Mouse (Mus musculus) cerebellum, adult 2 months (tissue): Measurements from ENCODE around the gene Hoxd11. TPM values are rescaled to one million over a fixed set of nuclear protein-coding genes. Genes with fewer than 3 reads are reported as not detected.

Experiments used
- DNase-seq, 2 experiments: peaks; one replicate each; pipeline ENCODE4 v3.0.0; 2021
- H3K27ac ChIP-seq: fragments of 200-500 bp; 2 replicates; pipeline ENCODE4 v1.5.1; 2012; ENCODE audit warnings: low read length, control low read depth, inconsistent platforms; ENCODE audit not compliant: insufficient read depth
- H3K27me3 ChIP-seq: fragments of 200-500 bp; 2 replicates; pipeline ENCODE4 v1.6.1; 2012; ENCODE audit warnings: inconsistent platforms, mild to moderate bottlenecking, low read length, moderate library complexity; ENCODE audit not compliant: control insufficient read depth, insufficient read depth
- H3K4me1 ChIP-seq: fragments of 200-500 bp; 2 replicates; pipeline ENCODE4 v1.6.1; 2011; ENCODE audit warnings: low read length; ENCODE audit not compliant: control insufficient read depth, insufficient read depth
- H3K4me3 ChIP-seq: fragments of 200-500 bp; replicated peaks from 2 replicates; pipeline ENCODE3; 2011; ENCODE audit warnings: mild to moderate bottlenecking, low read depth, low read length, control low read depth; ENCODE audit not compliant: insufficient read depth
- CTCF ChIP-seq: fragments of 200-500 bp; IDR thresholded peaks from 2 replicates; pipeline ENCODE4 v1.5.1; 2011; ENCODE audit warnings: low read depth, mild to moderate bottlenecking, control low read depth, low read length, moderate library complexity, borderline replicate concordance; ENCODE audit not compliant: insufficient read depth
- POLR2A ChIP-seq: fragments of 200-500 bp; IDR thresholded peaks from 2 replicates; pipeline ENCODE4 v1.6.1; 2011; ENCODE audit warnings: low read length, control low read depth, borderline replicate concordance; ENCODE audit not compliant: insufficient read depth
- WGBS: fragments of 180-500 bp; shearing (Covaris S2); methylation state at CpG from one replicate; pipeline ENCODE4 v1.1.7; 2018; 5-methylcytosine and 5-hydroxymethylcytosine counted together
- polyA plus RNA-seq: library from polyadenylated mRNA; depleted of rRNA; stranded (reverse); fragments of >200 nt; gene quantifications from 2 replicates; pipeline ENCODE4 v1.2.3, GENCODE M21; 2012

Gene Hoxd11
- polyA plus RNA-seq, 1 experiment = not detected

DNA sequence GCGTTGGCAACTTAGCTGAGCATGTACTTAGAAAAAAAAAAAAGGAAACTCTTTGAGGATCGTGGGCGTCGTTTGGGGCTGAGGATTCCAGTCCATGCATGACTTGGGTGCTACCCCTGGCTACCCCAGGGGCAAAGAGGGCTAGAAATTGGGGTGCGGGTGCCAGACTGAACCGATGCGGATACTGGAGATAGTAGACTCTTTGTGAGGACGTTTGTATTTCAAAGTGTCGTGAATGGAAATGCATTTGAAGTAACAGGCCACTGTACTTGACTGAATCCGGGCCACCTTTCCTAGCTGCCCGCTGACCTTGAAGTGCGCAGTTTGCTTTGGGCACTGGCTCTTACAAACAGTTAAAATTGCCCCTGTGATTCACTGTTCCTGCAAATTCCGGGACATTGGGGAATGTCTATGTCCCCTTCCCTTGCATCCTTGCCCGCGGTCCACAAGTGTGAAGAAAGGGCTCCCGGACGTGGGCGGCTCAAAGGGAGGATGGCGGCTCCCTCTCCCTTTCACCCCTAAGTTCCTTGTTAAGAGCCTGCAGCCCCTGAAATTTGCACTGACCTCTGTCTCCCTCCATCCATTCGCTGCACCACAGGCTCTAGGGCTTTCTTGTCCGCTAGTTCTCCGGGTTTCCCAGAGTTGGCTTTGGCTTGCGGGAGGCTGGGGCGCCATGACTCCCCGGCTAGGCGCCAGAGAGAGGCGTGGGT, 7.8 kb downstream of the Hoxd11 start:
- no peak for DNase-seq
- WGBS = 4% methylated on average over 27 of the region's 27 CpGs
- no peak overlapping the region for H3K27ac ChIP-seq
- TF ChIP-seq POLR2A (no peak), CTCF (no peak)
- no peaks in the 10 kb centered on the region for H3K4me1 ChIP-seq
- peaks cover 24% of the 10 kb centered on the region; the same call in 1 of the 2 replicates for H3K27me3 ChIP-seq
- H3K4me3 ChIP-seq = no peak overlapping the region

DNA sequence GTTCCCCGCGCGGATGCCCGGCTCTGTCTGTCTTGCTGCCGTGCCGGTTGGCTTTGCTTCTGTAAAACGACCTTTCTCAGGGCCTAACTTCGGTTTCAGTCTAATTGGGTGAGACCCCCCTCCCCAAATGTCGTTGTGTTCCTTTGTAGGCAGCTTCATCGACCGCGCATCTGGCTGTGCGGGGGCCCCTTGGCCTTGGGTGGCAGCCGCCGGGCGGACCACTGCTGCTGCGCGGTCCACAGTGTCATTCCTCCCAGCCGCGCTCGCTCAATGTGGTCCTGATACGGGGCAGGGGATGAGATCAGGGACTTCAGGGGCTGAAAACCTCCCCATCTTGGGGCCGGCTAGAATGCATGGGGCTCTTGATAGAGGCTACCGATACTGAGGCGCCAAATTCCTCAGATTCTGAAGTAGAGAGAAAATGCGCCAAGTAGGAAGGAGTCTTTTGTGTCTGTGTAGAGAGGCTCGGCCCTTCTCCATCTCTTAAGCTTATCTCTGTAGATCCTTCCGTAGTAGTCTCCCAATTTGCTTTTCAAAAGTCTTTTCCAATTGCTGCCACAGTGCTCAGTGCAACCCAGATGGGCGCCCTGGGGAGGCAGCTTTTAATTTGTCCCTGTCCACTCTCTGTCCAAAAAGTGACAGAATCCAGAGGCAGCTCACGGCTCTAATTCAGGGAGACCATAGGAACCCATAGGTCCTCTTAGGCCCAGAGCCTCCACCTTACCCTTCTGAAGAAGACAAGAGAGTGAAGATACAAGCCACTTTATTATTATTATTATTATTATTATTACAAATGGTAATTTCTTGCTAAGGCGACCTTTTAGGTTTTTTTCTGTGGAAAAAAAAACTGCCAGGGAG, 8.6 kb downstream of the Hoxd11 start:
- H3K4me1 ChIP-seq = no peaks in the 10 kb centered on the region
- 2% methylated on average over 31 of the region's 31 CpGs for WGBS
- no peak for TF ChIP-seq POLR2A
- H3K27ac ChIP-seq = no peak overlapping the region
- peaks cover 25% of the 10 kb centered on the region; the same call in 1 of the 2 replicates for H3K27me3 ChIP-seq
- H3K4me3 ChIP-seq = no peak overlapping the region
- DNase-seq = no peak

DNA sequence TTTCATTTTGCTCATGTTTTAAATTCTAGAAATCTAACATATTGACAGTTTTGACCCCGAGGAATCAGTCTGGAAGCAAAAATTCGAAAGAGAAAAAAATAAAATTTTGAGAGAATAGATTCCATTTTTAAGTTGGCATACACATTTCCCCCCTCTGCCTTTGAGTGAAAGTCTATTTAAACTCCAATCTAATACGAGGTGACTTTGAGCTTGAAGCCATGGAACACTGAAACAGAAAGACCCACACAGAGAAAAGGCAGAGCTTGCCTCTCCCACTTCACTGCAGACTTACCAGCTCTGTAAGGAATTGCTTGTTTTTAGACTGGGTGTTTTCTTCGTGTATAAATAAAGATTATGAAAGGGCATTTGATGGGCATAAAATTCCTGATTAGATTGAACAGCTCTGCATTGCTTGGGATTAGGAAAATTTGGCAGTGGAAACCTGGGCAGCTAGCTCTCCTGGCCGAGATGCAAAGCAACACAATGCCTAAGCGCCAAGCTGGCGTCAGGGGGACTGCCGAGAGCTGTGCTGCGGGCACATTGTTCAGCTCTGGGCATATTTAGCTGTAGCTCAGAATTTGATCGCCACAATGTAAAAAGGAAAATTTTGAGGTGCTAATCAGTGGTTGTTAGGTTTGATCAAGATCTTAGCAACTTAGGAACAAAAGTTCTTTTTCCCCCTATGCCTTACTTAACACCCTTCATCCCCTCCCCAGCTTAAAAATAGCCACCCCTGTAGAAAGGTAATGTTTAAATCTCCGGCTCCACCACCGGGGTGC, 9.6 kb downstream of the Hoxd11 start:
- no peak for DNase-seq
- Histone ChIP-seq H3K27me3 (peaks cover 22% of the 10 kb centered on the region; the same call in 1 of the 2 replicates), H3K4me1 (no peaks in the 10 kb centered on the region), H3K27ac (no peak overlapping the region), H3K4me3 (no peak overlapping the region)
- TF ChIP-seq CTCF (no peak), POLR2A (no peak)
- WGBS = 5% methylated on average over 12 of the region's 12 CpGs

DNA sequence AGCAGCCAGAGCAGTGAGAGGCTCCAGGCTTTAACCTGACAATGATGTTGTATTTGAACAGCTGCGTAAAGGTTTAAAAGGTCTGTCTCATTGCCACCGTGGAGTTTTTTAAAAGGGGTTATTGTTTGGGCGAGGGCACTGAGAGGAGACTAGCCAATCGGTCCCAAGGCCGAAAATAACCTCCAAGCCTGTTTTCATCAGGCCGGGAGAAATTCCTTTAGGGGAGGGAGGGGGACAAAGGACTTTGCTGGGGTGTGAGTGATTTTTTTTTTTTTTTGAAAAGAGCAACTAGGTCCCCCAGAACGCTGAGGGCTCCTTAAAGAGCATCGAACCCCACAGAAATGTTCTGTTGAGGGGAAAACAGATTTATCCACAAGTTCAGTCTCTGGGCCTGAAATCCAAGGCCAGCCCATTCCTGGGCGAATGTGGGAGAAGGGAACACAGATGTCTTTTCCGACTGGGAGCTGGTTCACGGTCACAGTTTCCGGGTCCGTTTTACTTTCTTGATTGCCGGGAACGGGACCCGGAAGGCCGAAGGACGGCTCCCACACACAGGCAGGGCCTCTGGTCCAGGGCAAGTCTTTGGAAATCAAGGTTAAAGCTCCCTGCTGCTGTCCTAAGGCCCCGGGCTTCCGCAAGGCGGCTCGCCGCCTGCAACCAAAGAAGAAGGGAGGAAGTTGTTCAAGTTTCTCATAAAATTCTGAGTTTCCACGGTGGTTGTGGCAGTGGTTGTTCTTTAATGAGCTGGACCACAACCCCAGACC, 10.4 kb downstream of the Hoxd11 start:
- H3K4me3 ChIP-seq = no peak overlapping the region
- WGBS = 3% methylated on average over 24 of the region's 24 CpGs
- H3K27ac ChIP-seq = no peak overlapping the region
- DNase-seq = no peak
- TF ChIP-seq POLR2A = no peak
- H3K27me3 ChIP-seq = peaks cover 22% of the 10 kb centered on the region; the same call in 1 of the 2 replicates
- no peaks in the 10 kb centered on the region for H3K4me1 ChIP-seq

DNA sequence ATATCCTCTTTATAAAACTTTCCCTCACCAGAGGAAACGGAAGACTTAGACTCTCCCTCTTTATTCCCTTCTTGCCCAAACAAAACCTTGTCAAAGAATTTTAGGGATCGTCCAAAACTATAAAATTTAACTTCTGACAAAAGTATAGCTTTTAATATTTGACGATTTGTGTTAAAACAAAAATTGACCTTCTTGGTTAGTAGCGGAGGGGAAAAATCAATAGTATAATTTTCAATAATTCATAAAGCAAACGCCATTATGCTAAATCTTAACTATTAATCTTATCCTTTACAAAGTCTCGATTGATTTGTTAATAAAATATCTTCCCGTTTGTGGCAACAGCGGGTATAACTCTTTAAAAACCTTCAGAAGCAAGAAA, 11.0 kb downstream of the Hoxd11 start:
- 11% methylated on average over 8 of the region's 8 CpGs for WGBS
- no peak overlapping the region for H3K27ac ChIP-seq
- no peaks in the 10 kb centered on the region for H3K4me1 ChIP-seq
- DNase-seq = no peak
- TF ChIP-seq CTCF = no peak
- no peak for TF ChIP-seq POLR2A
- no peak overlapping the region for H3K4me3 ChIP-seq
- peaks cover 22% of the 10 kb centered on the region; the same call in 1 of the 2 replicates for H3K27me3 ChIP-seq

DNA sequence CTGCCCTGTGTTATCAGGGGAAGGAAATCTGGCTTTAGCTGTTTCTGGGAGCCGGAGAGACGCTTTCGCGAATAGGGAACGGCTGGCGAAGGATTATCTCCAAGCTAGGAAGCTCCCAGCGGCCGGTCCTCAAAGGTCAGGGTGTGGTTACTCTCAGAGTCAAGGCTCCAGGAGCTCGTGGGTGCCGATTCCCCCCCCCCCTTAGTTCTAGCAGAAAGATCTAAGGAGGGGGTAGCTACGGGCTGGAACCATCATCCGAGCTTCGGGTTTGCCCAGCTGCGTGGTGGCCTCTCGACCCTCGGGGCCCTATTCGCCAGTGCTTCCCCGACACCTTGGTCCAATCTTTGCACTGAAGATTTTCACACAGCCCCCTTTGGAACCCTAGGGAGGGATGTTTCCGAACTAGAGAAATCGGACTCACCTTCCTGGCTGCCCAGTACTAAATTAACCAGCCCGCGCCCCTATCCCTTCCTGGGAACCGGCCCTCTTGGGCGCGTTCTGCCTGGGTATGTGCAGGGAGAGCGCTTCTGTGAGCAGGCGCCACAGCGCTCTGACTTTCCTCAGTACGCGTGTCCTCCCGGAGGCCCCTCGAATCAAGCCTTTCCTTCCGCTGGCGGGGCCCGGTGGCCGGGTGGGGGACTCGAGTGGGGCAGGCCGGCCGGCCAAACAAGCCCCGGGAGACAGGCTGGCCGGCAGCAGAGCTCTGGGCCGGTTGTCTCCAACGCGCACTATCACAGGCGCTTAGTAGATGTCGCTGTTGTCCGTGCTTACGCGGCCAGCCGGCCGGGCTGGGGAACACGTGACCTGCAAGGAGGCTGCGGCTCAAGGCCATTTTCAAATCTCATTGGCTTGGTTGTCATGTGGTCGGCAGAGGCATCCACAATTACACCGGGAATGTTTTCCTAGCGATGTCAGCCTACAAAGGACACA, 11.9 kb downstream of the Hoxd11 start, which contains the start of gene Hoxd10:
TSS of gene Hoxd10 (plus strand) at position 903 of the 930 bp plus-strand sequence.
- DNase-seq = no peak
- TF ChIP-seq CTCF = no peak
- no peak for TF ChIP-seq POLR2A
- H3K4me1 ChIP-seq = no peaks in the 10 kb centered on the region
- H3K27ac ChIP-seq = no peak within 1 kb of the TSS
- H3K27me3 ChIP-seq = peaks cover 22% of the 10 kb centered on the region; the same call in 1 of the 2 replicates
- H3K4me3 ChIP-seq = no peak within 1 kb of the TSS
- WGBS = 2% methylated on average over 56 of the region's 56 CpGs
